Mouse (Mus musculus): ENCODE measurements around the gene Edn3.

- no peak for TF ChIP-seq POLR2A (IDR thresholded peaks at IDR 0.05; ENCODE audit: borderline replicate concordance, extremely low read depth, insufficient read depth, insufficient read length, poor library complexity, severe bottlenecking)
- TF ChIP-seq CTCF (IDR thresholded peaks at IDR 0.05; ENCODE audit: borderline replicate concordance, extremely low read depth, insufficient read depth, insufficient read length): no peak
Measured at GRCm38 (mm10) chr2:174753197-174753596, 7.2 kb upstream of the Edn3 start.

All from brain, embryonic 14.5 days (tissue).